8 mouse cellular contexts compared by ENCODE assay signal in genomic region chr16:30066852-30067301, GRCm38 (mm10). TPM values are rescaled to one million over a fixed set of nuclear protein-coding genes. Genes with fewer than 3 reads are reported as not detected.
DNase-seq lines count a peak whose midpoint lies in the region; ATAC-seq lines count a peak whose summit lies in the region.

No protein-coding gene starts in this region.

- H3K27ac ChIP-seq in hindbrain, embryonic 14.5 days: peak overlapping the region; percentile 76

- ATAC-seq in hindbrain, embryonic 14.5 days (ENCODE audit: low FRiP score): peak; percentile 5; the same call in 1 of the 2 replicates

- under 1% methylated on average over 46 of the region's 46 CpGs for WGBS in hindbrain, embryonic 14.5 days

- peak; percentile 91 for DNase-seq in Muller cell, postnatal 12 days (ENCODE audit: inconsistent ontology term)
- DNase-seq in cerebellum, adult 9-11 months: peak; percentile 83
- DNase-seq in frontal cortex, postnatal 14 days (ENCODE audit: low spot score in 2 of 2): peak; percentile 69 to 81
- peak; percentile 72 for DNase-seq in hindbrain, embryonic 14.5 days (ENCODE audit: low spot score)
- peak; percentile 63 for DNase-seq in left cerebral cortex, adult 11 months (ENCODE audit: low spot score)
- DNase-seq in lung, postnatal 25 days (ENCODE audit: low spot score): peak; percentile 86
- peak; percentile 89 to 91 for DNase-seq in right cerebral cortex, postnatal 10 days (ENCODE audit: low spot score in 2 of 2)
- DNase-seq in urinary bladder, postnatal 14 days (ENCODE audit: low spot score): peak; percentile 84

- peak overlapping the region; percentile 65 for H3K4me3 ChIP-seq in hindbrain, embryonic 14.5 days (replicated peaks; ENCODE audit: low read length)

- peak overlapping the region; percentile 65 for H3K9ac ChIP-seq in hindbrain, embryonic 14.5 days

- H3K4me1 ChIP-seq in hindbrain, embryonic 14.5 days (replicated peaks; ENCODE audit: control insufficient read depth, insufficient read depth, low read length): peaks cover 34% of the 10 kb centered on the region

- H3K4me2 ChIP-seq in hindbrain, embryonic 14.5 days (replicated peaks): peak overlapping the region; percentile 97

- no peaks in the 10 kb centered on the region for H3K36me3 ChIP-seq in hindbrain, embryonic 14.5 days (replicated peaks; ENCODE audit: control insufficient read depth, insufficient read depth)

- H3K9me3 ChIP-seq in hindbrain, embryonic 14.5 days (ENCODE audit: control insufficient read depth, low read length): no peaks in the 10 kb centered on the region

- H3K27me3 ChIP-seq in hindbrain, embryonic 14.5 days (ENCODE audit: control insufficient read depth, insufficient read depth, low read length): peaks cover 67% of the 10 kb centered on the region

RNA-seq across cellular contexts. Expression of gene Hes1, which starts 2.7 kb away (rescaled TPM):
- polyA plus RNA-seq in hindbrain, embryonic 14.5 days (2014; fragmentation: Nextera tagmentation; extraction: Ambion mirVana): 14.0 and 18.0 TPM in 2 replicates

Comparison
In these comparisons a context has a peak if more than half of its experiments do, and no peak if none do; other contexts are left out.
1. Peak in every context shown above with its lines: DNase-seq, ATAC-seq, H3K4me3 ChIP-seq and H3K27ac ChIP-seq.